Mouse (Mus musculus): ENCODE data around the gene Atp6v1fnb. TPM values are rescaled to one million over a fixed set of nuclear protein-coding genes. Genes with fewer than 3 reads are reported as not detected.

The Atp6v1fnb gene
- 5.6 TPM for total RNA-seq (2023)

GRCm38 (mm10) chr6:29471137-29471536, at the start of gene Atp6v1fnb:
TSS of gene Atp6v1fnb (plus strand) at chr6:29471437.

DNA sequence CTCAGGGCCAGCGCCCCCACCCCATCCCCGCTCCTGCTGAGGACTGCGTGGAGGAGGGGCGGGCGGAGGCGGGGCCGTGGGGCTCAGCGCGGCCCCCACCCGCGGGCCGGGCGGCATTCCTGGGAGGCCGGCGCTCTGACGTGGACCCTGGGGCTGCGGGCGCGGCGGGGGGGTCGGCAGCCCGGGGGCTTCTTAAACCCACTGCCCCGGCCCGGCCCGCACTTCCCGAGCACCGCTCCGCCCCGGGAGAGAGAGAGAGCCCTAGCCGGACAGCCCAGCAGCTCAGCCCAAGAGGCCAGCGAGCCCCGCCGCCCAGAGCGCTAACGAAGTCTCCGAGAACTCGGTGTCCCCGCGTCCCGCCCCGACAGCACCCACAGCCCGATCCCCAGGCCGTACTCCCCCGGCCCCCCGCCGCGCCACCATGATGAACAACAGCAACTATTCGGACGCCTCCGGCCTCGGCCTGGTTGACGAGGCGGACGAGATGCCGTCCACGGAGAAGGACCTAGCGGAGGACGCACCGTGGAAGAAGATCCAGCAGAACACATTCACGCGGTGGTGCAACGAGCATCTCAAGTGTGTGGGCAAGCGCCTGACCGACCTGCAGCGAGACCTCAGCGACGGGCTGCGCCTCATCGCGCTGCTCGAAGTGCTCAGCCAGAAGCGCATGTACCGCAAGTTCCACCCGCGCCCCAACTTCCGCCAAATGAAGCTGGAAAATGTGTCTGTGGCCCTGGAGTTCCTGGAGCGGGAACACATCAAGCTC, 38.0 kb upstream of the Atp6v1fnb start, which contains the start of gene Flnc:
Flnc (plus strand) TSS at position 219 of the 766 bp plus-strand sequence.

GRCm38 (mm10) chr6:29467583-29468354, 3.5 kb upstream of the Atp6v1fnb start, which contains the start of gene Atp6v1f:
TSS of gene Atp6v1f (plus strand) at chr6:29467718.

GRCm38 (mm10) chr6:29507447-29508309, 36.4 kb downstream of the Atp6v1fnb start, which contains the start of gene Kcp:
TSS of gene Kcp (minus strand) at chr6:29507952.

Other genes starting within 250 kb of the Atp6v1fnb start
- 13.3 TPM for gene Hilpda, start 198.9 kb upstream of the Atp6v1fnb start, total RNA-seq (2023)
- gene Fam71f2, start 191.8 kb upstream of the Atp6v1fnb start, total RNA-seq (2023) = 1.9 TPM
- not detected for gene Fam71f1, start 152.3 kb upstream of the Atp6v1fnb start, total RNA-seq (2023)
- 51.0 TPM for gene Calu, start 123.4 kb upstream of the Atp6v1fnb start, total RNA-seq (2023)
- gene Opn1sw, start 83.0 kb upstream of the Atp6v1fnb start, total RNA-seq (2023) = not detected
- 0.65 TPM for gene Ccdc136, start 75.1 kb upstream of the Atp6v1fnb start, total RNA-seq (2023)
- gene Flnc, start 38.2 kb upstream of the Atp6v1fnb start, total RNA-seq (2023) = 0.41 TPM
- 163 TPM for gene Atp6v1f, start 3.7 kb upstream of the Atp6v1fnb start, total RNA-seq (2023)
- not detected for gene Kcp, start 36.5 kb downstream of the Atp6v1fnb start, total RNA-seq (2023)
- 10.6 TPM for gene Irf5, start 55.2 kb downstream of the Atp6v1fnb start, total RNA-seq (2023)
- gene Tnpo3, start 138.4 kb downstream of the Atp6v1fnb start, total RNA-seq (2023) = 112 TPM
- 0.59 TPM for gene Tspan33, start 222.8 kb downstream of the Atp6v1fnb start, total RNA-seq (2023)